Mouse (Mus musculus) liver, embryonic 11.5 days (tissue): Measurements from ENCODE around the gene Slc11a1. TPM values are rescaled to one million over a fixed set of nuclear protein-coding genes. Genes with fewer than 3 reads are reported as not detected.

ENCODE experiments used
- ATAC-seq: fragments of 200-750 bp; cut with Nextera tagmentation; replicated peaks from 2 replicates; pipeline ENCODE4 v1.8.0; 2017; ENCODE audit warnings: moderate number of reproducible peaks, mild to moderate bottlenecking, moderate TSS enrichment, moderate library complexity; ENCODE audit not compliant: low FRiP score
- DNase-seq: peaks from one replicate; pipeline ENCODE4 v3.0.0-alpha.2; 2017; ENCODE audit warnings: low spot score
- H3K27ac ChIP-seq: fragments of 300-500 bp; sonication (generic); 2 replicates; pipeline ENCODE4 v1.5.1; 2014; ENCODE audit warnings: mild to moderate bottlenecking, low read depth, low read length, control low read depth
- H3K27me3 ChIP-seq: fragments of 300-500 bp; sonication (generic); replicated peaks from 2 replicates; pipeline ENCODE4 v1.6.1; 2014; ENCODE audit warnings: low read length, mixed read lengths; ENCODE audit not compliant: control insufficient read depth, insufficient read depth
- H3K36me3 ChIP-seq: fragments of 300-500 bp; sonication (generic); 2 replicates; pipeline ENCODE4 v1.6.1; 2014; ENCODE audit warnings: mild to moderate bottlenecking, low read length, moderate library complexity, mixed read lengths; ENCODE audit not compliant: control insufficient read depth, insufficient read depth
- H3K4me1 ChIP-seq: fragments of 300-500 bp; sonication (generic); replicated peaks from 2 replicates; pipeline ENCODE4 v1.6.1; 2014; ENCODE audit warnings: low read length, mixed read lengths; ENCODE audit not compliant: control insufficient read depth, insufficient read depth
- H3K4me2 ChIP-seq: fragments of 300-500 bp; sonication (generic); 2 replicates; pipeline ENCODE4 v1.6.1; 2014; ENCODE audit warnings: mild to moderate bottlenecking, control low read depth, moderate library complexity
- H3K4me3 ChIP-seq: fragments of 300-500 bp; sonication (generic); 2 replicates; pipeline ENCODE4 v1.5.1; 2014; ENCODE audit warnings: low read depth, low read length, control low read depth
- H3K9ac ChIP-seq: fragments of 300-500 bp; sonication (generic); 2 replicates; pipeline ENCODE4 v1.6.1; 2014; ENCODE audit warnings: low read depth, low read length, control low read depth
- H3K9me3 ChIP-seq: fragments of 300-500 bp; sonication (generic); 2 replicates; pipeline ENCODE4 v1.6.1; 2016; ENCODE audit warnings: low read length, inconsistent platforms, mixed read lengths; ENCODE audit not compliant: control insufficient read depth
- WGBS: fragments of 180-500 bp; shearing (Covaris S2); extraction: QIAGEN DNeasy Blood & Tissue Kit; methylation state at CpG from one replicate; pipeline ENCODE4 v1.1.7; 2014; 5-methylcytosine and 5-hydroxymethylcytosine counted together
- polyA plus RNA-seq: library from polyadenylated mRNA; unstranded; fragments of >200 nt; fragmentation: Nextera tagmentation; extraction: Ambion mirVana; gene quantifications from 2 replicates; pipeline ENCODE4 v1.2.1, GENCODE M21; 2014

The Slc11a1 gene
- polyA plus RNA-seq, 1 experiment from 2014 or later: 10.0 TPM

- Histone ChIP-seq H3K4me3 (no peak overlapping the region), H3K36me3 (no peaks in the 10 kb centered on the region), H3K27me3 (0 out of 2 replicates have a peak, but pooled peaks cover 3% of the 10 kb centered on the region), H3K9me3 (no peaks in the 10 kb centered on the region), H3K9ac (no peak overlapping the region), H3K27ac (no peak overlapping the region), H3K4me1 (peaks cover 6% of the 10 kb centered on the region; the same call in 1 of the 2 replicates), H3K4me2 (no peak overlapping the region)
- ATAC-seq (no peak), DNase-seq (no peak)
- 61% methylated on average over 17 of the region's 17 CpGs for WGBS
Observed at GRCm38 (mm10) chr1:74362325-74363229, 12.4 kb upstream of the Slc11a1 start.

- ATAC-seq (no peak), DNase-seq (no peak)
- Histone ChIP-seq H3K27ac (no peak overlapping the region), H3K9ac (no peak overlapping the region), H3K36me3 (no peaks in the 10 kb centered on the region), H3K4me1 (peaks cover 14% of the 10 kb centered on the region), H3K4me2 (no peak overlapping the region), H3K9me3 (no peaks in the 10 kb centered on the region), H3K27me3 (peaks cover 6% of the 10 kb centered on the region; the same call in 1 of the 2 replicates), H3K4me3 (no peak overlapping the region)
- 61% methylated on average over 5 of the region's 5 CpGs for WGBS
Observed at GRCm38 (mm10) chr1:74363437-74363836, 11.6 kb upstream of the Slc11a1 start.

- 57% methylated on average over 8 of the region's 8 CpGs for WGBS
- H3K4me3 ChIP-seq: no peak overlapping the region
Observed at GRCm38 (mm10) chr1:74364270-74364669, 10.7 kb upstream of the Slc11a1 start.

GRCm38 (mm10) chr1:74367886-74368645 lies 6.9 kb upstream of the Slc11a1 start:
- H3K4me3 ChIP-seq: peak overlapping the region; percentile 42
- peak overlapping the region; percentile 44 for H3K9ac ChIP-seq
- 8% methylated on average over 34 of the region's 34 CpGs for WGBS
- ATAC-seq: peak; percentile 84
- no peak for DNase-seq
- H3K4me2 ChIP-seq: peak overlapping the region; percentile 85
- peaks cover 6% of the 10 kb centered on the region; the same call in 1 of the 2 replicates for H3K27me3 ChIP-seq
- H3K27ac ChIP-seq: no peak overlapping the region; the same call in 1 of the 2 replicates
- peaks cover 15% of the 10 kb centered on the region for H3K4me1 ChIP-seq
- H3K9me3 ChIP-seq: no peaks in the 10 kb centered on the region
- no peaks in the 10 kb centered on the region for H3K36me3 ChIP-seq

More at GRCm38 (mm10) chr1:74364270-74364669, 10.7 kb upstream of the Slc11a1 start:
- Histone ChIP-seq H3K9ac (no peak overlapping the region), H3K4me2 (no peak overlapping the region), H3K4me1 (peaks cover 15% of the 10 kb centered on the region), H3K27me3 (peaks cover 6% of the 10 kb centered on the region; the same call in 1 of the 2 replicates), H3K9me3 (no peaks in the 10 kb centered on the region), H3K27ac (no peak overlapping the region), H3K36me3 (no peaks in the 10 kb centered on the region)
- no peak for DNase-seq
- ATAC-seq: no peak

- no peaks in the 10 kb centered on the region for H3K9me3 ChIP-seq
- H3K4me1 ChIP-seq: peaks cover 13% of the 10 kb centered on the region
- no peaks in the 10 kb centered on the region for H3K36me3 ChIP-seq
- 33% methylated on average over 4 of the region's 4 CpGs for WGBS
- H3K4me2 ChIP-seq: no peak overlapping the region
- H3K27me3 ChIP-seq: peaks cover 6% of the 10 kb centered on the region; the same call in 1 of the 2 replicates
- no peak overlapping the region for H3K4me3 ChIP-seq
- H3K27ac ChIP-seq: no peak overlapping the region
- DNase-seq (no peak), ATAC-seq (no peak)
- no peak overlapping the region for H3K9ac ChIP-seq
Observed at GRCm38 (mm10) chr1:74370040-74370439, 5.0 kb upstream of the Slc11a1 start.

GRCm38 (mm10) chr1:74373372-74373771 lies 1.6 kb upstream of the Slc11a1 start:
- WGBS: 33% methylated on average over 4 of the region's 4 CpGs
- H3K4me3 ChIP-seq: no peak overlapping the region
- H3K27me3 ChIP-seq: no peaks in the 10 kb centered on the region
- 0 out of 2 replicates have a peak, but pooled peaks cover 2% of the 10 kb centered on the region for H3K4me1 ChIP-seq
- H3K27ac ChIP-seq: no peak overlapping the region
- ATAC-seq (no peak), DNase-seq (no peak)
- H3K9me3 ChIP-seq: no peaks in the 10 kb centered on the region
- no peak overlapping the region for H3K9ac ChIP-seq
- H3K36me3 ChIP-seq: no peaks in the 10 kb centered on the region
- no peak overlapping the region for H3K4me2 ChIP-seq

GRCm38 (mm10) chr1:74375561-74375960 lies 566 bp downstream of the Slc11a1 start:
- 0 out of 2 replicates have a peak overlapping the region, but pooled peaks have one; percentile 4 for H3K4me3 ChIP-seq
- WGBS: 75% methylated on average over 10 of the region's 10 CpGs
- no peak overlapping the region for H3K9ac ChIP-seq
- no peaks in the 10 kb centered on the region for H3K9me3 ChIP-seq
- DNase-seq (no peak), ATAC-seq (no peak)
- H3K27me3 ChIP-seq: no peaks in the 10 kb centered on the region
- H3K36me3 ChIP-seq: no peaks in the 10 kb centered on the region
- H3K4me1 ChIP-seq: peaks cover 9% of the 10 kb centered on the region
- H3K27ac ChIP-seq: no peak overlapping the region
- no peak overlapping the region for H3K4me2 ChIP-seq

- peaks cover 9% of the 10 kb centered on the region for H3K4me1 ChIP-seq
Observed at GRCm38 (mm10) chr1:74376396-74376795, 1.4 kb downstream of the Slc11a1 start.

More at GRCm38 (mm10) chr1:74376396-74376795, 1.4 kb downstream of the Slc11a1 start:
- DNase-seq (no peak), ATAC-seq (no peak)
- Histone ChIP-seq H3K4me2 (no peak overlapping the region), H3K4me3 (no peak overlapping the region), H3K9me3 (no peaks in the 10 kb centered on the region), H3K27ac (no peak overlapping the region; the same call in 1 of the 2 replicates), H3K36me3 (no peaks in the 10 kb centered on the region), H3K27me3 (no peaks in the 10 kb centered on the region), H3K9ac (no peak overlapping the region)
- WGBS: 76% methylated on average over 4 of the region's 4 CpGs
